Mouse (Mus musculus) brown adipose tissue, adult 24 weeks (tissue): ENCODE data around the gene Arhgef17. TPM values are rescaled to one million over a fixed set of nuclear protein-coding genes. Genes with fewer than 3 reads are reported as not detected.
"Not testable (repeated sequence)": the region's sequence is repeated elsewhere in the genome, so short reads cannot be mapped to it uniquely, and the experiment has no call there.

Experiments used
- H3K27ac ChIP-seq: fragments of 200-500 bp; replicated peaks from 2 replicates; pipeline ENCODE4 v1.5.1; 2012; ENCODE audit warnings: low read depth, mild to moderate bottlenecking, low read length
- H3K4me1 ChIP-seq: fragments of 200-500 bp; 2 replicates; pipeline ENCODE4 v1.6.1; 2012; ENCODE audit warnings: low read length, mixed read lengths; ENCODE audit not compliant: control insufficient read depth, insufficient read depth, insufficient read length
- H3K4me3 ChIP-seq: fragments of 200-500 bp; 2 replicates; pipeline ENCODE4 v1.5.1; 2012; ENCODE audit warnings: low read depth, mild to moderate bottlenecking, low read length, moderate library complexity; ENCODE audit not compliant: insufficient read depth
- polyA plus RNA-seq: library from polyadenylated mRNA; stranded (reverse); fragments of >200 nt; gene quantifications from 2 replicates; pipeline ENCODE4 v1.2.4, GENCODE M21; 2012; ENCODE audit not compliant: missing spikeins, insufficient read depth, insufficient read length

The Arhgef17 gene
- polyA plus RNA-seq, 1 experiment: 2.5 TPM

DNA sequence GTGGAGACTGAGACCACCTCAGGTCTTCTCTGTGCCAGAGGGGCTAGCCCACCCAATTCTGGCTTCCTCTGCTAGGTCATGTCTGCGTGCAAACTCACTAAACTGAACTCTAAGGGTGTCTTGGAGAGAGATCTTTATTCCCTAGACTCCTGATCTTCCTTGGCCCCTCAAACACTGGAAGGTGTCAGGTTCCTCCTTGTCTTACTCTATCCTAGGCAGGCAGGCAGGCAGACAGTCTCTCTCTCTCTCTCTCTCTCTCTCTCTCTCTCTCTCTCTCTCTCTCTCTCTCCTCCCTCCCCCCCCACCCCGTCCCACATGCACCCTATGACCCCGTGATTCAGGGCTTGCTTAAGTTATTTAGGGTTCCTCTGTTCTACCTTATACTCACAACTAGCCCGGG, 69.6 kb downstream of the Arhgef17 start:
- no peak overlapping the region for H3K27ac ChIP-seq
- no peaks in the 10 kb centered on the region for H3K4me1 ChIP-seq
- H3K4me3 ChIP-seq: peak overlapping the region; percentile 65

DNA sequence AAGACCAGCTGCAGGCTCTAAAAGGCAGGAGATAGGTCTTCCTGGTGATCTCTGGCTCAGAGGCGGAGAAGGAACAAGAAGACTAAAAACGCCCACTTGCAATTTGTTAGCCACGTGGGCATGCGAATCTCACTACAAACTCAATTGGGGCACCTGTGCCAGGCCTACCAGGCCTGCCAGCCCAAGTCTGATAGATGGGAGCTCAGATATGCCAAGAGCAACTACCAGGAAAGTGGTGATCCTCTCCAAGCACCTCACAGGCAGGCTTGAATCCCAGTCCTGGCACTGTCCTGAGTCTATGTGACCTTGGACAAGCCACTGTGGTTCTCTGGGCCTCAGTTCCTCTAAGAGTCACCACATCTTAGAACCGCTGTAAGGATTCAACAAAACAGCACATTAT, 70.7 kb downstream of the Arhgef17 start:
- no peaks in the 10 kb centered on the region for H3K4me1 ChIP-seq
- H3K27ac ChIP-seq: no peak overlapping the region
- no peak overlapping the region for H3K4me3 ChIP-seq

GRCm38 (mm10) chr7:100860450-100860849, 71.5 kb downstream of the Arhgef17 start:
- Histone ChIP-seq H3K4me1 (no peaks in the 10 kb centered on the region), H3K4me3 (no peak overlapping the region), H3K27ac (no peak overlapping the region)

GRCm38 (mm10) chr7:100855795-100856573, 75.9 kb downstream of the Arhgef17 start:
- Histone ChIP-seq H3K27ac (peak overlapping the region; percentile 62), H3K4me3 (no peak overlapping the region), H3K4me1 (peaks cover 5% of the 10 kb centered on the region; the same call in 1 of the 2 replicates)

DNA sequence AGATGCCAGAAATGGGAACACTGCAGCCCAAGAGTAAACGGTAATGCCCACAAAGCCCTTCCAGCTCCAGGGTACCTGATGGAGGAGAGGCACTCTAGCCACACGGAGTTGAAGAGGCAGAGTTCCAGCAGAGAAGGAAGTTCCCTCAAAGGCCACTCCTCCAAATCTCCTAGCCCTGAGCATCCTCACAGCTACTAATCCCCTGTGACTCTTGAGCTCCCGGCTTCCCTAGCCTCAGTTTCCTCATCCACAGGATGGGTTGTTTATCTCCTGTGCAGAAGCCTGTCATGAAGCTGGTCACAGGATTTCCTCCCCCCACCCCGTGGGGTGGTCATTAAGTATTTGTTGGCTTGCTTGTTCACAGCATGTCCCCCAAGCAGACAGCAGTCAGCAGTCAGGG, 76.6 kb downstream of the Arhgef17 start:
- H3K4me1 ChIP-seq: peaks cover 5% of the 10 kb centered on the region; the same call in 1 of the 2 replicates
- 0 out of 2 replicates have a peak overlapping the region, but pooled peaks have one; percentile 7 for H3K4me3 ChIP-seq
- peak overlapping the region; percentile 36 for H3K27ac ChIP-seq

GRCm38 (mm10) chr7:100854861-100855260, 77.0 kb downstream of the Arhgef17 start:
- H3K4me3 ChIP-seq: 0 out of 2 replicates have a peak overlapping the region, but pooled peaks have one; percentile 7
- H3K27ac ChIP-seq: no peak overlapping the region; the same call in 1 of the 2 replicates
- H3K4me1 ChIP-seq: peaks cover 5% of the 10 kb centered on the region; the same call in 1 of the 2 replicates

DNA sequence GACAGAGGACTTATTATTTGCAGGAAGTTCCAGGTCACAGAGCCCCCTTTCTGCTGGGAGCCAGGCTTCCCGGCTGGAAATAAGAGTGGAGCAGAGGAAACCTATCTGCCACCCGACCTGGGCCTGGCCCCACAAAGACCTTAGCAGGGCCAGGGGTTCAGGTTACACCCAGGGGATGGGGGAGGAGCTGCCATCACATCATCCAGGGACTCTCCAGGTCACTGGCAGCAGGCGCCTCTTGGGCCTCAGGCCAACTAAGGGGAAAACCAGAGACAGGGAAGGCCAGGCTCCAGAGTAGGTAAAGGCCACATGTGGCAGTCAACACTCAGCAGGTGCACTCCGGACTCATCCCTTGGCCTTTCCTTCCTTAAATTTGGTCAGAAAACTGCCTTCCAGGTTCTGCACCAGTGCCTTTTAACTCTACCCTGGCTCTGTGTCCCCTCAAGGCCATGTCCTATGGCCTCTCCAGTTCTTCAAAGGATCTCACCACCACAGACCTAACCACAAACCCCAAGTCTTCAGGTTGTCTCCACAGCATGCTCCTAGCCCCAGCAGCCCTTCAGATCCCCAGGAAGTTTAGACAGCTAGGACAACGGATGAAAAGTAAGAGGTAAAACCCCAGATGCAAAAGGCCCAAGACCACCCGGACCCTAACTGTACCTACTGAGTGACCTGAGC, 77.6 kb downstream of the Arhgef17 start:
- Histone ChIP-seq H3K4me3 (no peak overlapping the region), H3K27ac (no peak overlapping the region), H3K4me1 (peaks cover 5% of the 10 kb centered on the region; the same call in 1 of the 2 replicates)

DNA sequence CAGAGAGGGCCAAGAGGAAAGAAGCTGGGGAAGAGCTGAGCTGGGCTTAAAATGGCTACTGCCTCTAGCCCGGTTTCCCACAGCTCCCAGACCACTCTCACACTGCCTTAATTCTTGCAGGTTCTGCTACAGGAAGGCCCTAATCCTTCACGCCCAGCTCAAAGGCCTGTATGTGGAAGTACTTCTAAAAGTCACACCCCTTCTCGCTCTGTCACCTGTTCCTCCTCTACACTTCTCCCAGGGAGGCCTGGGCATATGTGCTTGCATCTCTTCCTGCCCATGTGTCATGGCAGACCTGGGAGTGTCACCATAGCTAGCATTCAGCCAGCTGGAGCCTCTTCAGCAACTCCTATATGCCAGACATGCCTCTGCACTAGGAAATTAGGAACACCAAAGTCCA, 78.5 kb downstream of the Arhgef17 start:
- Histone ChIP-seq H3K4me1 (peaks cover 5% of the 10 kb centered on the region; the same call in 1 of the 2 replicates), H3K27ac (no peak overlapping the region), H3K4me3 (no peak overlapping the region)

DNA sequence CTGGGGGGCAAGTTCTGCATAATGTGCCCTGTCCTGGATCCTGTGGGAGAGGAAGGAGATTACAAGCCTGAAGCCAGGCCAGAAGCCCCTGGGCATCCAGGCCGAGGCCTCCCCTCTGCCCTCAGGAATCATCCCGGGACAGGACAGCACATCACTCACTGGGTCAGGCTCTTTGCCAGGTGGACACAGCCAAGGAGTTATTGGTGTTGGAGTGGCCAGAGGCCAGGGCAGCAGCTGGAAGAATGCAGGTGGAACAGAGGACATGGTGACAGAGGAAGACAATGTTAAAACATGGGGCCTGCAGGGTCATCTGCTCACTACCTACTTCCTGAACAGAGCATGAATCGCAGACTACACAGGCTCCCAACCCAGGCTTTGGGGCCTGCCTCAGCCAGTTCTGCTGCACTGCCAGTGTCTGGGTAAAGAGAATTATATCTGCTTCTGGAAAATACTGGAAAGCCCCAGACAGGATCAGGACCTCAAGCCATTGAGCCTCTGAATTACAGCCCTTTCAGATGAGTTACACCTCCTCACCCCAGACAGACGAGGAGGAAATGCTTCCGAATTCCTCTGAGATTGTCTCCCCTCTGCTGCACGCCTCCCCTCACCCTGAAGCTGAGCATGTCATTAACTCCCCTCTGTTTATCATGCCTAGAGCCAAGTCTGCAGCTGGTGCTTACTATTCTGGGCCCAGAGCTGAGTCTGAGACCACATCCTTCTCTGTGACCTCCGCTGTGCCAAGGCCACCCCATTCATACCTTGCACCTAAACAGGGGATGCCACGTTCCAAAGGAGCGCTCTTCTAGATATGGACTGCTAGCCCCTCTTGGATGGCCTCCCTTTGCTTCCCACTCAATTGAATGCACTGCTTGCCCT, 80.2 kb downstream of the Arhgef17 start:
- peaks cover 5% of the 10 kb centered on the region; the same call in 1 of the 2 replicates for H3K4me1 ChIP-seq
- H3K4me3 ChIP-seq: no peak overlapping the region
- H3K27ac ChIP-seq: no peak overlapping the region

DNA sequence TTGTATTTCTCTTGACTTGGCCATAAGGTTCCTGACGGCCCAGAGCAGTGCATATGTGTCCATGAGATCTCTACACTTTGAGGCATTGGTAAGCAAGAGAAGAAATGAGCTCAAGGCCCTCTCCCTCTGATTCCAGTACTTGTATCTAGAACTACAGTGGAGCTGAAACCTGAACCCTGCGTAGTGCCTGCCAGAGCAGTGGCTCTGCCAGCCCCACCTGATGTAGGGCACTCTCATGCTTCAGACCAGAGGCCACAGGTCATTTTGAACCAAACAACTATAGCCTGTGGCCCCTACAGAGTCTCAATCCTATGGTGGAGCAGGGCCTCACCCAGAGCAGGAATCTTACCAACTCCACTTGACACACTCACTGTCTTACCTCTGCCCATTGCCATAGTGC, 82.4 kb downstream of the Arhgef17 start:
- Histone ChIP-seq H3K4me3 (no peak overlapping the region), H3K4me1 (peaks cover 5% of the 10 kb centered on the region; the same call in 1 of the 2 replicates), H3K27ac (no peak overlapping the region)

DNA sequence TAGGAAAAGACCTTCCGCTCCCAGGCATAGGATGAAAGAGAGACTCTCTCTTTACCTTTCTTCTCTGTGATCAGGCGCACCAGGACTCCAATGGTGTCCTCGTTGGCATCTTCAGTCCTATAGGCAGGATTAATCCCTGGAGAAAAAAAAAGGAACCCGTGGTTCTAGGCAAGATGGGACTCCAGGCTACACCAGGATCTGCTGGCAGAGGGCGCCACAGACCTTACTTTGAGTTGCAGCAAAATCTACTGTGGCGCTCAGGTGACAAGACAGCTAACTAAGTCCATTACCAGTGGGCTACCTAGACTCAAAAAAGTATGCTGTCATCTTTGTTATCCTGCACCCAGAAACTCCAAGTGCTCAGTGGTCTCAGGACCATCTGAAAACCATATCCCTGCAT, 83.2 kb downstream of the Arhgef17 start:
- H3K27ac ChIP-seq: no peak overlapping the region
- H3K4me3 ChIP-seq: no peak overlapping the region
- no peaks in the 10 kb centered on the region for H3K4me1 ChIP-seq

GRCm38 (mm10) chr7:100847131-100847530, 84.8 kb downstream of the Arhgef17 start:
- Histone ChIP-seq H3K4me3 (no peak overlapping the region), H3K27ac (no peak overlapping the region), H3K4me1 (no peaks in the 10 kb centered on the region)

DNA sequence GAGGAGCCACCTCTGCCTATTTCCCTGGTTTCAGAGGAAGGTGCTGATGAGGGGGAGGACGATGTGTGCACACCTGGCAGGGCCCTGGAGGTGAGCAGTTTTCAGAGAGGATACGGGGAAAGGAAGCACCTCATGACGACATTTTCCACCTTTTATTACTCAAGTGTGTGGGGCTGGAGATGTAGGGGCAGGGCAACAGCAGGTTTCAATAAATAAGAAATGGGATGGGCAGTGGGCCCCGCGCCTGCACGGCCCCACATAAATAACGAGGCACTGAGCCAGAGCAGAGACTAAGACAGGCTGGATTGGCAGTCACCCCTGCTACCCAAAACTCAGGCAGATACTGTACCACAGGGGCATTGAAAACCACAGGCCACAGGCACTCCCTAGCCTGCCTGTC, 85.9 kb downstream of the Arhgef17 start:
- H3K4me1 ChIP-seq, H3K27ac ChIP-seq, H3K4me3 ChIP-seq: not testable (repeated sequence)

DNA sequence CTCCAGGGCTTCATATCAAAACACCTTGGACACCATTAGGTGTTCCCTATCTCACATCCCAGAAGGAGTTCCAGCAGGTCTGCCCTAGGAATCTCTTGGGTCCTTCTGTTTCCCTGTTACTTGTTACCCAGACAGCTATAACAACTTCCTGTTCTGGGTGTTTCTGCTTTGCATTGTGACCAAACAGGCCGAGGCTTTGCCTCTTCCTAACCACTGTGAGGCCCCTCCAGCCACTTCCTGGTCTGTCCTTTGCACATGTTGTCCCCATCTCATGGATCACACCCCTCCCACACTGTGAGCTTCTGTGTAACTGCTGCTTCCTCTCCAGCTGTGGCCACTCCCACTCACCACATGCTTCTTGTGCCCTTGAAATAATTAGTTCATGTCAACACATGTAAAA, 86.5 kb downstream of the Arhgef17 start:
- peaks cover 5% of the 10 kb centered on the region; the same call in 1 of the 2 replicates for H3K4me1 ChIP-seq
- no peak overlapping the region for H3K4me3 ChIP-seq
- peak overlapping the region; percentile 14; the same call in 1 of the 2 replicates for H3K27ac ChIP-seq

GRCm38 (mm10) chr7:100845026-100845400, 86.9 kb downstream of the Arhgef17 start:
- Histone ChIP-seq H3K4me1 (peaks cover 5% of the 10 kb centered on the region; the same call in 1 of the 2 replicates), H3K27ac (peak overlapping the region; percentile 14; the same call in 1 of the 2 replicates), H3K4me3 (no peak overlapping the region)
